Mouse (Mus musculus): Measurements from ENCODE around the gene A430078G23Rik. TPM values are rescaled to one million over a fixed set of nuclear protein-coding genes. Genes with fewer than 3 reads are reported as not detected.

The A430078G23Rik gene
- total and polyA plus RNA-seq, 3 experiments, result 0.15 to 0.44 TPM; not detected in 1

DNA sequence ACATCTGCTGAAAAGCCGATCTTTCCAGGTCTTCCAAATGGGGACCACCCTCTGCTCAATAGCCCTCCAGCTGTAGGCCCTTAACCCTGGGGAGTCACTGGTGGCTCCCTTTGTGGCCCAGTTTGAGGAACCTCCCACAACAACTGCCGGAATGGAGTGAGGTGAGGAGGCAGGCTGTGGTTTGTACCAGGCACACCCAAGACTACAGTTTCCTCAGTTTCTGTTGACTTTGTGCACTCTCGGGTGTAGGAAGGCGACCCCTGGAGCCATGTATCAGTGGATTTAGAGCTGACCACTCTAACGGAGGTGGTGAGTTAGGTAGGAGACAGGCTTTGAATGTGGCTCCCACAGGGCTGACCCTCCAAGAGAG lies 1.2 kb downstream of the A430078G23Rik start:
- DNase-seq (ENCODE audit: low spot score) (no peak), ATAC-seq (ENCODE audit: extremely low read depth, insufficient number of reproducible peaks, low FRiP score, poor library complexity, severe bottlenecking) (no peak)
- Histone ChIP-seq H3K4me1 (ENCODE audit: insufficient read depth, low read depth, low read length) (peaks cover 15% of the 10 kb centered on the region), H3K36me3 (replicated peaks) (no peaks in the 10 kb centered on the region), H3K4me3 (ENCODE audit: low read depth, low read length) (no peak overlapping the region), H3K9me3 (replicated peaks) (no peaks in the 10 kb centered on the region), H3K27me3 (ENCODE audit: insufficient read depth, low read length) (peaks cover 8% of the 10 kb centered on the region)
- no peak for TF ChIP-seq GATA1 (IDR thresholded peaks at IDR 0.05; ENCODE audit: borderline replicate concordance, low read length)
- no peak for TF ChIP-seq GATA2 (IDR thresholded peaks at IDR 0.05; ENCODE audit: borderline replicate concordance, low read depth, low read length)
- no peak for TF ChIP-seq CTCF (IDR thresholded peaks at IDR 0.05; ENCODE audit: low read depth, low read length)
- no peak for TF ChIP-seq TAL1 (conservative IDR thresholded peaks at IDR 0.05; ENCODE audit: low read depth, low read length)
- TF ChIP-seq POLR2AphosphoS5 (IDR thresholded peaks at IDR 0.05; ENCODE audit: insufficient replicate concordance, low read depth, low read length), result no peak

DNA sequence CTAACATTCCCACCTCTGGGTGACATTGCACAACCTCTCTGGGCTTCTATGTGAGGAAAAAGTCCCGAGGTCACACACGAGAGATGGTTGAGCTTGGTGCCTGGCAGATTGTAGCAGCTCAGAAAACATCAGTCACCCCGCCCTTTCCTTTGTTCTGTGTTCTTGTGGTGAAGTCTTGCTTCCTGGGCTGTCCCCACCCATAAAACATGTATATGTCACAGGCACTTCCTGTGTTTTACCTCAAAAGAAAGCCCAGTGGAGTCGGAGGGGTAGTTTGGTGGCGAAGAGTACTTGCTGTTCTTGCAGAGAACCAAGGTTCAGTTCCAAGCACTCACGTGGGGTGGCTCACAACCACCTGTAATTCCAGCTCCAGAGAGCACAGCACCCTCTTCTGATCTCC lies 2.4 kb downstream of the A430078G23Rik start:
- TF ChIP-seq GATA1 (IDR thresholded peaks at IDR 0.05; ENCODE audit: borderline replicate concordance, low read length), result no peak
- no peak for TF ChIP-seq POLR2AphosphoS5 (IDR thresholded peaks at IDR 0.05; ENCODE audit: insufficient replicate concordance, low read depth, low read length)
- TF ChIP-seq CTCF (IDR thresholded peaks at IDR 0.05; ENCODE audit: low read depth, low read length), result no peak
- no peak for TF ChIP-seq GATA2 (IDR thresholded peaks at IDR 0.05; ENCODE audit: borderline replicate concordance, low read depth, low read length)
- TF ChIP-seq TAL1 (conservative IDR thresholded peaks at IDR 0.05; ENCODE audit: low read depth, low read length), result no peak
- no peak overlapping the region for H3K4me3 ChIP-seq (ENCODE audit: low read depth, low read length)

GRCm38 (mm10) chr8:3358060-3358459 lies 4.8 kb downstream of the A430078G23Rik start:
- Histone ChIP-seq H3K4me1 (ENCODE audit: insufficient read depth, low read depth, low read length) (peaks cover 16% of the 10 kb centered on the region), H3K27me3 (ENCODE audit: insufficient read depth, low read length) (peaks cover 29% of the 10 kb centered on the region), H3K36me3 (replicated peaks) (no peaks in the 10 kb centered on the region), H3K9me3 (replicated peaks) (no peaks in the 10 kb centered on the region), H3K4me3 (ENCODE audit: low read depth, low read length) (no peak overlapping the region)
- ATAC-seq (ENCODE audit: extremely low read depth, insufficient number of reproducible peaks, low FRiP score, poor library complexity, severe bottlenecking) (no peak), DNase-seq (ENCODE audit: low spot score) (peak; percentile 60)
- TF ChIP-seq CTCF (IDR thresholded peaks at IDR 0.05; ENCODE audit: low read depth, low read length), result peak; percentile 70
- TF ChIP-seq GATA1 (IDR thresholded peaks at IDR 0.05; ENCODE audit: borderline replicate concordance, low read length), result no peak

More for the DNA sequence above, 2.4 kb downstream of the A430078G23Rik start:
- DNase-seq (ENCODE audit: low spot score), result no peak
- no peak for ATAC-seq (ENCODE audit: extremely low read depth, insufficient number of reproducible peaks, low FRiP score, poor library complexity, severe bottlenecking)
- Histone ChIP-seq H3K4me1 (ENCODE audit: insufficient read depth, low read depth, low read length) (peaks cover 15% of the 10 kb centered on the region), H3K36me3 (replicated peaks) (no peaks in the 10 kb centered on the region), H3K27me3 (ENCODE audit: insufficient read depth, low read length) (peaks cover 11% of the 10 kb centered on the region), H3K9me3 (replicated peaks) (no peaks in the 10 kb centered on the region)

DNA sequence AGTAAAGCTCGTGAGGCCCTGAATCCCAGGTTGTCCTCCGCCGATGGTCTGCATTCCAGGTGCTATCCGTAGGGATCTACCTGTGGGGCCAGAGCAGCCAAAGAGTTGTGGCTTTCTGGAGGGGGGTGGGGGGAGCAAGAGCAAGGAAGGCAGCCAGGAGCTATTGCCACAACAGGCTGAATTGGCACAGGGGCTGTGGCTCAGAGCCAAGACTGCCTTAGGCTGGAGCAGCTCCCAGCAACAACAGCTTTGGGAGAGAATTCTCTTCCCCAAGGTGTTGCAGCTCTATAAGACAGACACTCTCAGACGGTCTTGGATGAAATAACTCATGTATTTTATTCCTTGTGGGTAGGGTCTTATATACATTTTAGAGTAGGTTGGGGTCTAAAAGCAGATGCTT lies 13.9 kb downstream of the A430078G23Rik start:
- H3K36me3 ChIP-seq (replicated peaks), result no peaks in the 10 kb centered on the region
- H3K4me1 ChIP-seq (ENCODE audit: insufficient read depth, low read depth, low read length), result peaks cover 3% of the 10 kb centered on the region; the same call in 1 of the 2 replicates
- H3K4me3 ChIP-seq (ENCODE audit: low read depth, low read length), result no peak overlapping the region
- DNase-seq (ENCODE audit: low spot score) (no peak), ATAC-seq (ENCODE audit: extremely low read depth, insufficient number of reproducible peaks, low FRiP score, poor library complexity, severe bottlenecking) (no peak)
- peaks cover 34% of the 10 kb centered on the region for H3K27me3 ChIP-seq (ENCODE audit: insufficient read depth, low read length)
- TF ChIP-seq TAL1 (conservative IDR thresholded peaks at IDR 0.05; ENCODE audit: low read depth, low read length), result no peak
- TF ChIP-seq GATA1 (IDR thresholded peaks at IDR 0.05; ENCODE audit: borderline replicate concordance, low read length), result no peak
- no peak for TF ChIP-seq POLR2AphosphoS5 (IDR thresholded peaks at IDR 0.05; ENCODE audit: insufficient replicate concordance, low read depth, low read length)
- TF ChIP-seq CTCF (IDR thresholded peaks at IDR 0.05; ENCODE audit: low read depth, low read length), result no peak
- TF ChIP-seq GATA2 (IDR thresholded peaks at IDR 0.05; ENCODE audit: borderline replicate concordance, low read depth, low read length), result no peak
- H3K9me3 ChIP-seq (replicated peaks), result no peaks in the 10 kb centered on the region

DNA sequence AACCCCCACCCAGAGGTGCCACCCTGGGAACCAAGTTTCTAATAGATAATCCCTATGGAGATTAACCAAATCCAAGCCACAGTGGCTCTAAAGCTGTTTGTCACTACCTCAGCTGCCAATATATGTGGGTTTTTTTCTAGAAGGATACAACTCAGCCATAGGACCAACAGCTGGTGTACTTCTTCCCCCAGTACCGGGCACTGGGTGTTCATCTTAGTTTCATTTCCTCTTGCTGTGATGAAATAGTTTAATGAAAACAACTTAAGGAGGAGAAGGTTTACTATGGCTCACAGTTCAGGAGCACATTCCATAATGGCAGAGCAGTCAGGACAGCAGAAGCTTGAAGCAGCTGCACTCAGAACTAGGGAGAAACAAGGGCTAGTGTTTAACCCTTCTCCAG lies 14.9 kb downstream of the A430078G23Rik start:
- Histone ChIP-seq H3K9me3 (replicated peaks) (no peaks in the 10 kb centered on the region), H3K27me3 (ENCODE audit: insufficient read depth, low read length) (peaks cover 26% of the 10 kb centered on the region), H3K4me3 (ENCODE audit: low read depth, low read length) (no peak overlapping the region), H3K36me3 (replicated peaks) (no peaks in the 10 kb centered on the region), H3K4me1 (ENCODE audit: insufficient read depth, low read depth, low read length) (no peaks in the 10 kb centered on the region)
- no peak for TF ChIP-seq CTCF (IDR thresholded peaks at IDR 0.05; ENCODE audit: low read depth, low read length)
- no peak for TF ChIP-seq GATA1 (IDR thresholded peaks at IDR 0.05; ENCODE audit: borderline replicate concordance, low read length)
- TF ChIP-seq GATA2 (IDR thresholded peaks at IDR 0.05; ENCODE audit: borderline replicate concordance, low read depth, low read length), result no peak
- ATAC-seq (ENCODE audit: extremely low read depth, insufficient number of reproducible peaks, low FRiP score, poor library complexity, severe bottlenecking) (no peak), DNase-seq (ENCODE audit: low spot score) (no peak)

DNA sequence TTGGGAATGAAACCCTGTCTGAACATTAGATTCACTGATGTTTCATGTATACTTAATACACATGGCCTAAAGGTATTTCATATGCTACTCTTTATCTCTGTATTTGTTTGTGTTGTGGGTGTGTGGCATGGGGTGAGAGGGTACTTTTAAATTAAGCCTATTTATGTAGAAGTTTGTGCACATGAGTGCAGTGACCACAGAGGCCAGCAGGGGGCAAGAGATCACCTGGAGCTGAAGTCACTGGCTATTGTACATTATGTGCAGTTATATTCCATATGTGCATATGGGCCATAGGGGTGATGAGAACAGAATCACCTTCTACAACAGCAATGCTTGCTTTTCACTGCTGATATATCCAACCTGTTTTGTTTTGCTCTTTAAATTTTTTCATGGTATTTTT lies 22.5 kb downstream of the A430078G23Rik start:
- TF ChIP-seq GATA2 (IDR thresholded peaks at IDR 0.05; ENCODE audit: borderline replicate concordance, low read depth, low read length) (no peak), TAL1 (conservative IDR thresholded peaks at IDR 0.05; ENCODE audit: low read depth, low read length) (no peak), GATA1 (IDR thresholded peaks at IDR 0.05; ENCODE audit: borderline replicate concordance, low read length) (no peak), CTCF (IDR thresholded peaks at IDR 0.05; ENCODE audit: low read depth, low read length) (no peak), POLR2AphosphoS5 (IDR thresholded peaks at IDR 0.05; ENCODE audit: insufficient replicate concordance, low read depth, low read length) (no peak)
- ATAC-seq (ENCODE audit: extremely low read depth, insufficient number of reproducible peaks, low FRiP score, poor library complexity, severe bottlenecking), result no peak
- Histone ChIP-seq H3K4me1 (ENCODE audit: insufficient read depth, low read depth, low read length) (0 out of 2 replicates have a peak, but pooled peaks cover 2% of the 10 kb centered on the region), H3K9me3 (replicated peaks) (no peaks in the 10 kb centered on the region), H3K27me3 (ENCODE audit: insufficient read depth, low read length) (peaks cover 11% of the 10 kb centered on the region), H3K4me3 (ENCODE audit: low read depth, low read length) (no peak overlapping the region), H3K36me3 (replicated peaks) (no peaks in the 10 kb centered on the region)
- DNase-seq (ENCODE audit: low spot score), result no peak

Data from G1E (cell line).